Mouse (Mus musculus) brown adipose tissue, adult 24 weeks (tissue): ENCODE data around the gene Cdk2ap2. TPM values are rescaled to one million over a fixed set of nuclear protein-coding genes. Genes with fewer than 3 reads are reported as not detected.

ENCODE experiments used
- H3K27ac ChIP-seq: fragments of 200-500 bp; replicated peaks from 2 replicates; pipeline ENCODE4 v1.5.1; 2012; ENCODE audit warnings: low read depth, mild to moderate bottlenecking, low read length
- H3K4me1 ChIP-seq: fragments of 200-500 bp; 2 replicates; pipeline ENCODE4 v1.6.1; 2012; ENCODE audit warnings: low read length, mixed read lengths; ENCODE audit not compliant: control insufficient read depth, insufficient read depth, insufficient read length
- H3K4me3 ChIP-seq: fragments of 200-500 bp; 2 replicates; pipeline ENCODE4 v1.5.1; 2012; ENCODE audit warnings: low read depth, mild to moderate bottlenecking, low read length, moderate library complexity; ENCODE audit not compliant: insufficient read depth
- polyA plus RNA-seq: library from polyadenylated mRNA; stranded (reverse); fragments of >200 nt; gene quantifications from 2 replicates; pipeline ENCODE4 v1.2.4, GENCODE M21; 2012; ENCODE audit not compliant: missing spikeins, insufficient read depth, insufficient read length

The Cdk2ap2 gene
- polyA plus RNA-seq, 1 experiment, result 101 TPM

GRCm38 (mm10) chr19:4143759-4144268 is 46.8 kb downstream of the Cdk2ap2 start, which contains the start of gene Cabp4:
Gene Cabp4 (minus strand): TSS chr19:4144033.
- no peak within 1 kb of the TSS for H3K4me3 ChIP-seq
- peak within 1 kb of the TSS; percentile 69 for H3K27ac ChIP-seq
- H3K4me1 ChIP-seq, result peaks cover 44% of the 10 kb centered on the region

- Histone ChIP-seq H3K4me1 (peaks cover 51% of the 10 kb centered on the region), H3K4me3 (no peak overlapping the region), H3K27ac (peak overlapping the region; percentile 69)
These were observed 47.8 kb downstream of the Cdk2ap2 start for GRCm38 (mm10) chr19:4144550-4145498.

- peak overlapping the region; percentile 27; the same call in 1 of the 2 replicates for H3K27ac ChIP-seq
- H3K4me1 ChIP-seq, result peaks cover 54% of the 10 kb centered on the region
- H3K4me3 ChIP-seq, result no peak overlapping the region
These were observed 49.0 kb downstream of the Cdk2ap2 start for GRCm38 (mm10) chr19:4145936-4146335.

- Histone ChIP-seq H3K27ac (peak overlapping the region; percentile 70), H3K4me1 (peaks cover 54% of the 10 kb centered on the region), H3K4me3 (no peak overlapping the region)
These were observed 49.5 kb downstream of the Cdk2ap2 start for GRCm38 (mm10) chr19:4146366-4147021.

- H3K4me3 ChIP-seq, result no peak overlapping the region
These were observed 50.0 kb downstream of the Cdk2ap2 start for GRCm38 (mm10) chr19:4147022-4147405.

GRCm38 (mm10) chr19:4147782-4148490 is 51.0 kb downstream of the Cdk2ap2 start:
- H3K4me1 ChIP-seq, result peaks cover 50% of the 10 kb centered on the region
- peak overlapping the region; percentile 32 for H3K4me3 ChIP-seq
- peak overlapping the region; percentile 76 for H3K27ac ChIP-seq

More at GRCm38 (mm10) chr19:4147022-4147405, 50.0 kb downstream of the Cdk2ap2 start:
- Histone ChIP-seq H3K4me1 (peaks cover 54% of the 10 kb centered on the region), H3K27ac (peak overlapping the region; percentile 76)

- H3K4me3 ChIP-seq, result peak within 1 kb of the TSS; percentile 80
- H3K27ac ChIP-seq, result peak within 1 kb of the TSS; percentile 76
- H3K4me1 ChIP-seq, result peaks cover 51% of the 10 kb centered on the region
These were observed 51.5 kb downstream of the Cdk2ap2 start, which contains the start of gene Coro1b for GRCm38 (mm10) chr19:4148491-4148806. Gene Coro1b (plus strand): TSS chr19:4148619.

Other genes starting within 250 kb of the Cdk2ap2 start
- gene Chka, start 245.4 kb upstream of the Cdk2ap2 start, polyA plus RNA-seq, result 6.9 and 11.2 TPM in 2 replicates
- 5.3 and 7.7 TPM in 2 replicates for gene Tcirg1, start 190.0 kb upstream of the Cdk2ap2 start, polyA plus RNA-seq
- 1,010 and 1,143 TPM in 2 replicates for gene Ndufs8, start 184.4 kb upstream of the Cdk2ap2 start, polyA plus RNA-seq
- gene Aldh3b1, start 167.4 kb upstream of the Cdk2ap2 start, polyA plus RNA-seq, result 1.8 and 2.2 TPM in 2 replicates
- gene Unc93b1, start 162.0 kb upstream of the Cdk2ap2 start, polyA plus RNA-seq, result 25.3 and 25.4 TPM in 2 replicates
- gene Aldh3b3, start 138.5 kb upstream of the Cdk2ap2 start, polyA plus RNA-seq, result not detected in 2 replicates
- gene Aldh3b2, start 124.9 kb upstream of the Cdk2ap2 start, polyA plus RNA-seq, result 6.9 and 13.4 TPM in 2 replicates
- 33.3 and 40.6 TPM in 2 replicates for gene Acy3, start 110.6 kb upstream of the Cdk2ap2 start, polyA plus RNA-seq
- not detected in 2 replicates for gene Tbx10, start 104.4 kb upstream of the Cdk2ap2 start, polyA plus RNA-seq
- 24.5 and 49.5 TPM in 2 replicates for gene Nudt8, start 96.6 kb upstream of the Cdk2ap2 start, polyA plus RNA-seq
- gene Gm49405, start 96.6 kb upstream of the Cdk2ap2 start, polyA plus RNA-seq, result not detected in 2 replicates
- 1.1 and 1.8 TPM in 2 replicates for gene Doc2g, start 93.9 kb upstream of the Cdk2ap2 start, polyA plus RNA-seq
- gene Ndufv1, start 84.4 kb upstream of the Cdk2ap2 start, polyA plus RNA-seq, result 1,127 and 1,213 TPM in 2 replicates
- 362 and 451 TPM in 2 replicates for gene Gstp1, start 59.2 kb upstream of the Cdk2ap2 start, polyA plus RNA-seq
- gene Gstp2, start 51.2 kb upstream of the Cdk2ap2 start, polyA plus RNA-seq, result 14.8 and 26.0 TPM in 2 replicates
- 2.3 and 4.2 TPM in 2 replicates for gene Gstp3, start 37.6 kb upstream of the Cdk2ap2 start, polyA plus RNA-seq
- gene Cabp2, start 15.6 kb upstream of the Cdk2ap2 start, polyA plus RNA-seq, result not detected in 2 replicates
- gene Pitpnm1, start 2.8 kb downstream of the Cdk2ap2 start, polyA plus RNA-seq, result 14.8 and 17.2 TPM in 2 replicates
- 62.7 and 65.2 TPM in 2 replicates for gene Aip, start 28.7 kb downstream of the Cdk2ap2 start, polyA plus RNA-seq
- gene Gpr152, start 42.6 kb downstream of the Cdk2ap2 start, polyA plus RNA-seq, result not detected in 2 replicates
- not detected in 2 replicates for gene Cabp4, start 46.9 kb downstream of the Cdk2ap2 start, polyA plus RNA-seq
- gene Coro1b, start 51.4 kb downstream of the Cdk2ap2 start, polyA plus RNA-seq, result 103 and 112 TPM in 2 replicates
- 1.3 and 3.3 TPM in 2 replicates for gene Ptprcap, start 56.4 kb downstream of the Cdk2ap2 start, polyA plus RNA-seq
- gene Rps6kb2, start 66.2 kb downstream of the Cdk2ap2 start, polyA plus RNA-seq, result 17.2 and 17.7 TPM in 2 replicates
- 2.1 and 3.1 TPM in 2 replicates for gene Carns1, start 78.3 kb downstream of the Cdk2ap2 start, polyA plus RNA-seq
- gene Tbc1d10c, start 94.1 kb downstream of the Cdk2ap2 start, polyA plus RNA-seq, result 0.83 TPM in 1 of 2 replicates, not detected in the other
- 265 and 309 TPM in 2 replicates for gene Ppp1ca, start 94.9 kb downstream of the Cdk2ap2 start, polyA plus RNA-seq
- gene Rad9a, start 104.5 kb downstream of the Cdk2ap2 start, polyA plus RNA-seq, result 4.4 and 7.6 TPM in 2 replicates
- not detected in 2 replicates for gene Clcf1, start 117.1 kb downstream of the Cdk2ap2 start, polyA plus RNA-seq
- gene AC109138.7, start 117.2 kb downstream of the Cdk2ap2 start, polyA plus RNA-seq, result not detected in 2 replicates
- gene Pold4, start 134.7 kb downstream of the Cdk2ap2 start, polyA plus RNA-seq, result 63.7 and 81.4 TPM in 2 replicates
- 3.3 and 4.8 TPM in 2 replicates for gene Ssh3, start 172.0 kb downstream of the Cdk2ap2 start, polyA plus RNA-seq
- 0.87 TPM in 1 of 2 replicates, not detected in the other for gene Ankrd13d, start 186.0 kb downstream of the Cdk2ap2 start, polyA plus RNA-seq
- 30.7 and 35.9 TPM in 2 replicates for gene Grk2, start 209.0 kb downstream of the Cdk2ap2 start, polyA plus RNA-seq